Comparison of ENCODE assay signal across 9 mouse cellular contexts in genomic region chr8:121359131-121359981, GRCm38 (mm10).
A peak's percentile ranks its signal among the peaks of the same experiment; 100 is the strongest.
DNase-seq lines count a peak whose midpoint lies in the region; ATAC-seq and TF ChIP-seq lines count a peak whose summit lies in the region.
"Had no signal": no experiment of that assay in that cellular context is flagged by ENCODE, and none has a peak within 500 bp of the region (broad histone marks: within the 10 kb centered on the region; RNA-seq: fewer than 3 reads in every experiment).

No protein-coding gene starts in this region.

- no peak overlapping the region for H3K27ac ChIP-seq in forebrain, postnatal 0 days (ENCODE audit: low read depth, low read length)
- peak overlapping the region; percentile 53; the same call in 1 of the 2 replicates for H3K27ac ChIP-seq in limb, embryonic 12.5 days
- H3K27ac ChIP-seq: midbrain, embryonic 12.5 days had no signal

- H3K36me3 ChIP-seq in forebrain, postnatal 0 days (ENCODE audit: insufficient read depth), result no peaks in the 10 kb centered on the region
- no peaks in the 10 kb centered on the region for H3K36me3 ChIP-seq in limb, embryonic 12.5 days
- H3K36me3 ChIP-seq: midbrain, embryonic 12.5 days had no signal

- WGBS in forebrain, postnatal 0 days, result 9% methylated on average over 20 of the region's 20 CpGs
- 4% methylated on average over 20 of the region's 20 CpGs for WGBS in limb, embryonic 12.5 days

- 0 out of 2 replicates have a peak, but pooled peaks cover 3% of the 10 kb centered on the region for H3K4me1 ChIP-seq in forebrain, postnatal 0 days (ENCODE audit: insufficient read depth)
- peaks cover 36% of the 10 kb centered on the region for H3K4me1 ChIP-seq in limb, embryonic 12.5 days (replicated peaks)

- H3K9ac ChIP-seq in forebrain, postnatal 0 days, result no peak overlapping the region
- H3K9ac ChIP-seq in limb, embryonic 12.5 days (replicated peaks), result no peak overlapping the region
- H3K9ac ChIP-seq: midbrain, embryonic 12.5 days had no signal

- no peak overlapping the region for H3K4me3 ChIP-seq in forebrain, postnatal 0 days (ENCODE audit: low read depth, low read length)
- no peak overlapping the region for H3K4me3 ChIP-seq in limb, embryonic 12.5 days (replicated peaks)
- H3K4me3 ChIP-seq: midbrain, embryonic 12.5 days had no signal

- no peaks in the 10 kb centered on the region for H3K27me3 ChIP-seq in forebrain, postnatal 0 days (ENCODE audit: insufficient read depth, low read length)
- H3K27me3 ChIP-seq in limb, embryonic 12.5 days, result peaks cover 79% of the 10 kb centered on the region

- peak; percentile 41 to 51 for DNase-seq in right cerebral cortex, postnatal 10 days (ENCODE audit: low spot score in 2 of 2)
- DNase-seq in right cerebral cortex, adult 18-20 months, result no peak
- DNase-seq in forebrain, postnatal 0 days, result peak; percentile 41
- DNase-seq in yolk sac, embryonic 10.5 days (ENCODE audit: low spot score), result peak; percentile 60
- no peak for DNase-seq in cerebellum, adult 8-10 months
- no peak for DNase-seq in right cerebral cortex, postnatal 4 days

- peak; percentile 54 for ATAC-seq in forebrain, postnatal 0 days
- no peak for ATAC-seq in limb, embryonic 12.5 days (ENCODE audit: insufficient number of reproducible peaks, insufficient read depth, low FRiP score, low TSS enrichment, low read depth)
- ATAC-seq in activated CD4-positive, CD25-positive, alpha-beta regulatory T cell, adult 4 months, result no peak

- no peaks in the 10 kb centered on the region for H3K9me3 ChIP-seq in forebrain, postnatal 0 days (ENCODE audit: low read length)
- H3K9me3 ChIP-seq in limb, embryonic 12.5 days, result 0 out of 2 replicates have a peak, but pooled peaks cover 9% of the 10 kb centered on the region
- H3K9me3 ChIP-seq: midbrain, embryonic 12.5 days had no signal

- TF ChIP-seq CTCF in forebrain, postnatal 0 days (IDR thresholded peaks at IDR 0.05; ENCODE audit: low read depth), result no peak

- H3K4me2 ChIP-seq in forebrain, postnatal 0 days (ENCODE audit: low read depth), result no peak overlapping the region
- H3K4me2 ChIP-seq in limb, embryonic 12.5 days, result peak overlapping the region; percentile 26
- H3K4me2 ChIP-seq: midbrain, embryonic 12.5 days had no signal

Comparison
In these comparisons a context has a peak if more than half of its experiments do, and no peak if none do; other contexts are left out.
1. DNase-seq: peak in right cerebral cortex, postnatal 10 days (2 of 2), forebrain, postnatal 0 days (single experiment) and yolk sac, embryonic 10.5 days (single experiment); none in right cerebral cortex, adult 18-20 months (single experiment), cerebellum, adult 8-10 months (single experiment) and right cerebral cortex, postnatal 4 days (single experiment).